Mouse (Mus musculus): ENCODE measurements around the gene Cerk.

DNA sequence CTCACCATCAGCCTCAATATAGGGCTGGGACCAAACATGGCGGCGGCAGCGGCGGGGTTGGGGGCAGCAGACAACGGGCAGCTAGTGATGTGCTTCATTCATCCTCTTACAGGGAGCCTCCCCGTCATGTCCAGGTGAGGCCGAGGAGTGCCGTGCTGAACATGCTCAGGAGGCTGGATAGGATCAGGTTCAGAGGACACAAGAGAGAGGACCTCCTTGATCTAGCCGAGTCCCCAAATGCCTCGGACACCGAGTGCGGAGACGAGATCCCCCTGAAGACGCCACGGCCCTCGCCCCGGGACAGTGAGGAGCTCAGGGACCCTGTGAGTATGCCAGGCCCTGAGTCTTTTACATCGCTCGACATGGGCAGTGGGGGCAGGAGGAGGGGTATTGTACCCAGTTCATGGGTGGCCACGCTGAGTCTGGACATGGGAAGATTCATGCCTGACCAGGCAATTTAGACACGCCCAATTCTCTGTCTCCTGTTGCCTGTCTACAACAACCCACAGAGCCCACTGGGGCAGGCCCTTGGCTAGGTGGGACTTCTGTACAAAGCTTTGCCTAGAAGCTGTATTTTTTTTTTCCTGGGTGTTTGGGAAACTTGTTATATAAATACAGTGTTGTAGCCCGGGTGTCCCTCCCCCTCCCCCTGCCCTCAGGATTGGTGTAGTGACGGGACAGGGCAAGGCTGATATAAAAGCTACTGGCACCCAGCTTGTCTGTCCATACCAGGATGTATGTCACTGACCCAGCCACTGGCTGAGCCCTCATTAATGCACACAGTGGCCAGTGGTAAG is 94.5 kb downstream of the Cerk start:
- TF ChIP-seq CTCF (IDR thresholded peaks at IDR 0.05; ENCODE audit: control insufficient read depth, insufficient read depth, low read length) (no peak), POLR2A (IDR thresholded peaks at IDR 0.05; ENCODE audit: borderline replicate concordance, control insufficient read depth, low read depth, low read length) (no peak)

All from bone marrow, adult 2 months (tissue).